In genomic region chr4:132216602-132217001, GRCm38 (mm10) we compare ENCODE assay signal across 17 mouse cellular contexts.
"Had no signal": no experiment of that assay in that cellular context is flagged by ENCODE, and none has a peak within 500 bp of the region (broad histone marks: within the 10 kb centered on the region; RNA-seq: fewer than 3 reads in every experiment).

No protein-coding gene starts in this region.

- H3K27me3 ChIP-seq: neural tube, embryonic 12.5 days; neural tube, embryonic 13.5 days; neural tube, embryonic 15.5 days; stomach, embryonic 15.5 days had no signal

- H3K4me3 ChIP-seq: neural tube, embryonic 12.5 days; neural tube, embryonic 13.5 days; neural tube, embryonic 15.5 days; stomach, embryonic 15.5 days had no signal

- H3K4me2 ChIP-seq: neural tube, embryonic 12.5 days; neural tube, embryonic 13.5 days; neural tube, embryonic 15.5 days; stomach, embryonic 15.5 days had no signal

- H3K9me3 ChIP-seq: neural tube, embryonic 12.5 days; neural tube, embryonic 13.5 days; neural tube, embryonic 15.5 days; stomach, embryonic 15.5 days had no signal

- DNase-seq: retina, postnatal 1 day; right cerebral cortex, adult 18-20 months; right cerebral cortex, postnatal 14 days; right cerebral cortex, postnatal 25 days; right cerebral cortex, postnatal 4 days; spleen, adult 18-20 months; thymus, adult 18-20 months; thymus, adult 2 months; thymus, postnatal 14 days; thymus, postnatal 25 days; thymus, postnatal 36 days; thymus, postnatal 4 days had no signal

- H3K36me3 ChIP-seq: neural tube, embryonic 12.5 days; neural tube, embryonic 15.5 days; stomach, embryonic 15.5 days had no signal

- H3K4me1 ChIP-seq: neural tube, embryonic 13.5 days; stomach, embryonic 15.5 days had no signal

- H3K27ac ChIP-seq: neural tube, embryonic 12.5 days; neural tube, embryonic 13.5 days; neural tube, embryonic 15.5 days; stomach, embryonic 15.5 days; stomach, postnatal 0 days had no signal

- H3K9ac ChIP-seq: neural tube, embryonic 12.5 days; neural tube, embryonic 13.5 days; neural tube, embryonic 15.5 days; stomach, embryonic 15.5 days had no signal
